Mouse (Mus musculus): Measurements from ENCODE around the gene Klf8. TPM values are rescaled to one million over a fixed set of nuclear protein-coding genes. Genes with fewer than 3 reads are reported as not detected.
"Not testable (repeated sequence)": the region's sequence is repeated elsewhere in the genome, so short reads cannot be mapped to it uniquely, and the experiment has no call there.

Klf8 gene
- polyA plus RNA-seq, 1 experiment from 2014 or later = 1.1 TPM

GRCm38 (mm10) chrX:153311356-153311755 lies 74.1 kb downstream of the Klf8 start:
- H3K27ac ChIP-seq (ENCODE audit: low read length) = no peak overlapping the region
- ATAC-seq (ENCODE audit: insufficient read depth, low FRiP score) = no peak
- H3K4me1 ChIP-seq (ENCODE audit: control insufficient read depth, insufficient read depth, low read length) = no peaks in the 10 kb centered on the region
- H3K4me2 ChIP-seq (ENCODE audit: low read depth, low read length) = no peak overlapping the region
- no peak overlapping the region for H3K4me3 ChIP-seq (replicated peaks; ENCODE audit: low read length)
- 77% methylated on average over 4 of the region's 4 CpGs for WGBS
- H3K27me3 ChIP-seq (ENCODE audit: control insufficient read depth, insufficient read depth, low read length) = no peaks in the 10 kb centered on the region
- H3K9ac ChIP-seq (ENCODE audit: low read length) = no peak overlapping the region
- H3K9me3 ChIP-seq (replicated peaks; ENCODE audit: control insufficient read depth, low read length) = no peaks in the 10 kb centered on the region
- H3K36me3 ChIP-seq (ENCODE audit: control insufficient read depth, insufficient read depth, low read length) = no peaks in the 10 kb centered on the region

GRCm38 (mm10) chrX:153323105-153323504 lies 85.8 kb downstream of the Klf8 start:
- WGBS = 47% methylated on average over 3 of the region's 3 CpGs
- no peak overlapping the region for H3K4me3 ChIP-seq (replicated peaks; ENCODE audit: low read length)
- H3K9me3 ChIP-seq (replicated peaks; ENCODE audit: control insufficient read depth, low read length) = no peaks in the 10 kb centered on the region
- H3K36me3 ChIP-seq (ENCODE audit: control insufficient read depth, insufficient read depth, low read length) = no peaks in the 10 kb centered on the region
- H3K27me3 ChIP-seq (ENCODE audit: control insufficient read depth, insufficient read depth, low read length) = no peaks in the 10 kb centered on the region
- H3K27ac ChIP-seq (ENCODE audit: low read length) = no peak overlapping the region
- H3K4me1 ChIP-seq (ENCODE audit: control insufficient read depth, insufficient read depth, low read length) = no peaks in the 10 kb centered on the region
- no peak overlapping the region for H3K9ac ChIP-seq (ENCODE audit: low read length)
- H3K4me2 ChIP-seq (ENCODE audit: low read depth, low read length) = no peak overlapping the region
- ATAC-seq (ENCODE audit: insufficient read depth, low FRiP score) = no peak

GRCm38 (mm10) chrX:153334140-153334539 lies 96.9 kb downstream of the Klf8 start:
- H3K4me2 ChIP-seq (ENCODE audit: low read depth, low read length); H3K36me3 ChIP-seq (ENCODE audit: control insufficient read depth, insufficient read depth, low read length); H3K4me3 ChIP-seq (replicated peaks; ENCODE audit: low read length); H3K27ac ChIP-seq (ENCODE audit: low read length); H3K4me1 ChIP-seq (ENCODE audit: control insufficient read depth, insufficient read depth, low read length); H3K27me3 ChIP-seq (ENCODE audit: control insufficient read depth, insufficient read depth, low read length); ATAC-seq (ENCODE audit: insufficient read depth, low FRiP score); H3K9me3 ChIP-seq (replicated peaks; ENCODE audit: control insufficient read depth, low read length); H3K9ac ChIP-seq (ENCODE audit: low read length): not testable (repeated sequence)
- 76% methylated on average over 3 of the region's 3 CpGs for WGBS

DNA sequence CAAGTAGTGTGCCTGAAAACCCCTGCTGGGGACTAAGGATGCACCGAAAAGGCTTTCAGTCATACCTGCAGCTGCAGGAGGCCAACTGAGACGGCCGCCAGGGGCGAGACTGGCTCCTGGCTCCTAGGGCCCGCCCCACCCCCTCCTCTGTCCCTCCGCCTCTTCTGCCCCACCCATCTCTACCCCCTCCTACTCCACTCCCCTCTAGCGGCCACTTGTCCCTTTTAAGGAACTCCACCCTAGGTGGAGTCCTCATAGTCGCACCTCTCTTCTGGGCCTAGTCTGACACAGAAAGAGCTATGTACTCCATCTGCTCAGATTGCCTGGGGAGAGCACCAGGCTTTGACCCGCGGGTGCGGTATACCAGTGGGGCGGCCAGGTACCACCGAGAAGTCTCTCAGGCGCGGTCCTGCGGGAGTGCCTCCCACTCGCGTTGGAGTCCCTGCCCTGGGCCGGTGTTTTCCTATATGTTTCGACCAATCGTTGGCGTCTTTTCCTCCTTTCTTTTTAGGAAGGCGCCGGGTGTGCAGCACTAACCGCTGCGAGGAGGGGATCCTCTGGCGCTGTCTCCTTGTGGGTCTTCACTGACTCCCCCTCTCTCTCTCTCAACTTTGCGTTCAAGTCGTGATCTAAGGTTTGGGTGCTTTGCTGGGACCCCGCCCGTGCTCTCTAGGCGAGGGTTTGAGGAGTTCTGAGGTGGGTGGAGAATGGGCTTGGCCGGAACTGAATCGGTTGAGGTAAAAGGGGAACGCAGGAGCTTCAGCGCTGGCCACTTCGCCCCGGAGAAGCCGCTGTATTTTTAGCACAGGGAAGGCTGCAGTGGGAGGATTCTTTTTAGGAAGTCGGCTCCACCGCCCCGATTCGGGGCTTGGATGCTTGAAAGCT lies 122.3 kb downstream of the Klf8 start:
- no peaks in the 10 kb centered on the region for H3K27me3 ChIP-seq (ENCODE audit: control insufficient read depth, insufficient read depth, low read length)
- peak overlapping the region; percentile 36; the same call in 1 of the 2 replicates for H3K27ac ChIP-seq (ENCODE audit: low read length)
- H3K4me2 ChIP-seq (ENCODE audit: low read depth, low read length) = peak overlapping the region; percentile 55
- ATAC-seq (ENCODE audit: insufficient read depth, low FRiP score) = peak; percentile 81
- no peaks in the 10 kb centered on the region for H3K4me1 ChIP-seq (ENCODE audit: control insufficient read depth, insufficient read depth, low read length)
- WGBS = 12% methylated on average over 43 of the region's 43 CpGs
- H3K9me3 ChIP-seq (replicated peaks; ENCODE audit: control insufficient read depth, low read length) = no peaks in the 10 kb centered on the region
- H3K9ac ChIP-seq (ENCODE audit: low read length) = peak overlapping the region; percentile 61
- no peaks in the 10 kb centered on the region for H3K36me3 ChIP-seq (ENCODE audit: control insufficient read depth, insufficient read depth, low read length)
- H3K4me3 ChIP-seq (replicated peaks; ENCODE audit: low read length) = peak overlapping the region; percentile 54

GRCm38 (mm10) chrX:153360216-153360590 lies 122.9 kb downstream of the Klf8 start:
- H3K9ac ChIP-seq (ENCODE audit: low read length) = peak overlapping the region; percentile 61
- H3K27ac ChIP-seq (ENCODE audit: low read length) = peak overlapping the region; percentile 36; the same call in 1 of the 2 replicates
- peak overlapping the region; percentile 55 for H3K4me2 ChIP-seq (ENCODE audit: low read depth, low read length)
- peak; percentile 47; the same call in 1 of the 2 replicates for ATAC-seq (ENCODE audit: insufficient read depth, low FRiP score)
- H3K4me3 ChIP-seq (replicated peaks; ENCODE audit: low read length) = peak overlapping the region; percentile 54
- no peaks in the 10 kb centered on the region for H3K36me3 ChIP-seq (ENCODE audit: control insufficient read depth, insufficient read depth, low read length)
- H3K9me3 ChIP-seq (replicated peaks; ENCODE audit: control insufficient read depth, low read length) = no peaks in the 10 kb centered on the region
- no peaks in the 10 kb centered on the region for H3K27me3 ChIP-seq (ENCODE audit: control insufficient read depth, insufficient read depth, low read length)
- WGBS = 15% methylated on average over 15 of the region's 15 CpGs
- no peaks in the 10 kb centered on the region for H3K4me1 ChIP-seq (ENCODE audit: control insufficient read depth, insufficient read depth, low read length)

- Histone ChIP-seq H3K4me2 (ENCODE audit: low read depth, low read length) (peak overlapping the region; percentile 55), H3K9ac (ENCODE audit: low read length) (peak overlapping the region; percentile 61; the same call in 1 of the 2 replicates), H3K27me3 (ENCODE audit: control insufficient read depth, insufficient read depth, low read length) (no peaks in the 10 kb centered on the region), H3K4me3 (replicated peaks; ENCODE audit: low read length) (peak overlapping the region; percentile 54), H3K4me1 (ENCODE audit: control insufficient read depth, insufficient read depth, low read length) (no peaks in the 10 kb centered on the region), H3K27ac (ENCODE audit: low read length) (no peak overlapping the region), H3K36me3 (ENCODE audit: control insufficient read depth, insufficient read depth, low read length) (no peaks in the 10 kb centered on the region), H3K9me3 (replicated peaks; ENCODE audit: control insufficient read depth, low read length) (no peaks in the 10 kb centered on the region)
- WGBS = 22% methylated on average over 9 of the region's 9 CpGs
- ATAC-seq (ENCODE audit: insufficient read depth, low FRiP score) = no peak
Observed at GRCm38 (mm10) chrX:153360666-153361269, 123.5 kb downstream of the Klf8 start.

- ATAC-seq (ENCODE audit: insufficient read depth, low FRiP score) = no peak; the same call in 1 of the 2 replicates
- Histone ChIP-seq H3K9me3 (replicated peaks; ENCODE audit: control insufficient read depth, low read length) (no peaks in the 10 kb centered on the region), H3K4me3 (replicated peaks; ENCODE audit: low read length) (no peak overlapping the region), H3K27ac (ENCODE audit: low read length) (no peak overlapping the region), H3K4me1 (ENCODE audit: control insufficient read depth, insufficient read depth, low read length) (no peaks in the 10 kb centered on the region), H3K9ac (ENCODE audit: low read length) (no peak overlapping the region), H3K4me2 (ENCODE audit: low read depth, low read length) (no peak overlapping the region), H3K27me3 (ENCODE audit: control insufficient read depth, insufficient read depth, low read length) (no peaks in the 10 kb centered on the region), H3K36me3 (ENCODE audit: control insufficient read depth, insufficient read depth, low read length) (no peaks in the 10 kb centered on the region)
- 30% methylated on average over 5 of the region's 5 CpGs for WGBS
Observed at GRCm38 (mm10) chrX:153366754-153367153, 129.5 kb downstream of the Klf8 start.

DNA sequence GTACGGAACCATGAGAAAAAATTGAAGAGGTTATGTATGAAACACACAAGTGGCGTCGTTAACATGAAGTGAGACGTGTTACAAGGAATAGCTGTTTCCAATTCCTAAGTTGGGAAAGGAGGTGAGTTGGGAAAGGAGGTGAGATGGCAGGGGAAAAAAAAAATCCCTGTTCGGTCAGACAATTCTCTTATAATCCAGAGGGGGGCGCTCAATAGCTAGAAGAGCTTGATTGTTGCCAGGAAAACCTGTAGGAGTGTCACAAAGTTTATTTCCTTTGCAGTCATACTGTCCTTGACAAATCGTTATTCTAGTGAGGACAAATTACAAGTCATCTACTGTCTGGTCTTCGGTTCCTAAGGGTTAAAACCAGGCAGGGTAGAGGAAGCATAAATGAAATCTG lies 132.5 kb downstream of the Klf8 start:
- H3K4me2 ChIP-seq (ENCODE audit: low read depth, low read length) = no peak overlapping the region
- WGBS = 33% methylated on average over 8 of the region's 8 CpGs
- no peaks in the 10 kb centered on the region for H3K36me3 ChIP-seq (ENCODE audit: control insufficient read depth, insufficient read depth, low read length)
- H3K4me1 ChIP-seq (ENCODE audit: control insufficient read depth, insufficient read depth, low read length) = no peaks in the 10 kb centered on the region
- no peak overlapping the region for H3K9ac ChIP-seq (ENCODE audit: low read length)
- ATAC-seq (ENCODE audit: insufficient read depth, low FRiP score) = no peak
- no peak overlapping the region for H3K4me3 ChIP-seq (replicated peaks; ENCODE audit: low read length)
- H3K9me3 ChIP-seq (replicated peaks; ENCODE audit: control insufficient read depth, low read length) = no peaks in the 10 kb centered on the region
- no peaks in the 10 kb centered on the region for H3K27me3 ChIP-seq (ENCODE audit: control insufficient read depth, insufficient read depth, low read length)
- H3K27ac ChIP-seq (ENCODE audit: low read length) = no peak overlapping the region

DNA sequence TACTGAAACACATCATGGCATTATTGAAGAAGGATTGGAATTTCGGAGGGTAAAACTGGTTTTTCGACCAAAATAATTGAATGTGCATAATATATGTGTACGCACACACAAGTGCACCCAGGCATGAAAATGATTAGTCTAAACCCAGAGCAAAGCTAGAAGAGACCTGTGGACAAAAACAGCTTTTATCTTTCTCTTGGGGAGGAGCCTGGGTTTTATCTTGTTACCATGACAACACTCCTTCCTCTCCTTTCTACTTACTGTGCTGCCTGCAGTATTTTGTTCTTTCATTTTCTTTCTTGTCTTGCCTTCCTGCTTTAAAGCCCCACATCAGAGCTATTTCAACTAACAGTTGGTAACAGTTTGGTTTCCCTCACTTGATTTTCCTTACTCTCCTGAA lies 137.8 kb downstream of the Klf8 start:
- WGBS = 67% methylated on average over 3 of the region's 3 CpGs
- Histone ChIP-seq H3K36me3 (ENCODE audit: control insufficient read depth, insufficient read depth, low read length) (no peaks in the 10 kb centered on the region), H3K9me3 (replicated peaks; ENCODE audit: control insufficient read depth, low read length) (no peaks in the 10 kb centered on the region), H3K4me3 (replicated peaks; ENCODE audit: low read length) (no peak overlapping the region), H3K4me2 (ENCODE audit: low read depth, low read length) (no peak overlapping the region), H3K27ac (ENCODE audit: low read length) (no peak overlapping the region), H3K9ac (ENCODE audit: low read length) (no peak overlapping the region), H3K4me1 (ENCODE audit: control insufficient read depth, insufficient read depth, low read length) (no peaks in the 10 kb centered on the region), H3K27me3 (ENCODE audit: control insufficient read depth, insufficient read depth, low read length) (no peaks in the 10 kb centered on the region)
- 0 out of 2 replicates have a peak, but pooled peaks have one; percentile 29 for ATAC-seq (ENCODE audit: insufficient read depth, low FRiP score)

Measured in stomach, embryonic 16.5 days (tissue).